Mouse (Mus musculus) erythroid progenitor cell, adult 5-6 weeks (primary cell): Measurements from ENCODE around the gene Lbx2. TPM values are rescaled to one million over a fixed set of nuclear protein-coding genes. Genes with fewer than 3 reads are reported as not detected.

Source experiments
- ATAC-seq: replicated peaks from 2 replicates; pipeline ENCODE4 v1.8.0; 2016; ENCODE audit warnings: moderate number of reproducible peaks, mild to moderate bottlenecking, moderate TSS enrichment, inconsistent platforms; ENCODE audit not compliant: poor library complexity, low FRiP score, severe bottlenecking
- total RNA-seq, 2 experiments: library from RNA; stranded (forward) in 1 of 2; stranded (reverse) in 1 of 2; fragments of 150-400 nt in 1 of 2; fragments of 186-747, 209-891 nt in 1 of 2; gene quantifications; 2 replicates each; pipeline versions ENCODE4 v1.2.3 to v1.2.4; 2015 to 2017; ENCODE audit warnings: low replicate concordance in 2 of 2

The Lbx2 gene
- total RNA-seq (2015; ENCODE audit: low replicate concordance) (not detected in 2 replicates), total RNA-seq (2017; ENCODE audit: low replicate concordance) (not detected in 2 replicates)

- ATAC-seq, result no peak
Measured at GRCm38 (mm10) chr6:83086121-83087035, at the start of gene Lbx2. TSS of gene Lbx2 (plus strand) at chr6:83086367.

- no peak for ATAC-seq
Measured at GRCm38 (mm10) chr6:83037188-83037587, 49.0 kb upstream of the Lbx2 start.

- ATAC-seq, result peak; percentile 96
Measured at GRCm38 (mm10) chr6:83038496-83039012, 47.6 kb upstream of the Lbx2 start.

GRCm38 (mm10) chr6:83040601-83041000 is 45.6 kb upstream of the Lbx2 start:
- ATAC-seq, result no peak

GRCm38 (mm10) chr6:83043561-83043960 is 42.6 kb upstream of the Lbx2 start:
- ATAC-seq, result no peak

GRCm38 (mm10) chr6:83043993-83044392 is 42.2 kb upstream of the Lbx2 start:
- ATAC-seq, result no peak

- ATAC-seq, result no peak
Measured at GRCm38 (mm10) chr6:83044742-83045141, 41.4 kb upstream of the Lbx2 start.

- no peak for ATAC-seq
Measured at GRCm38 (mm10) chr6:83049367-83049766, 36.8 kb upstream of the Lbx2 start.

GRCm38 (mm10) chr6:83053136-83053960 is 32.8 kb upstream of the Lbx2 start:
- peak; percentile 48 for ATAC-seq

GRCm38 (mm10) chr6:83054074-83054851 is 31.9 kb upstream of the Lbx2 start, which contains the start of gene Aup1:
TSS of gene Aup1 (plus strand) at chr6:83054521.
- ATAC-seq, result peak; percentile 86

- peak; percentile 7; the same call in 1 of the 2 replicates for ATAC-seq
Measured at GRCm38 (mm10) chr6:83054871-83055431, 31.2 kb upstream of the Lbx2 start, which contains the start of gene Htra2. TSS of gene Htra2 (minus strand) at chr6:83055273.

- no peak for ATAC-seq
Measured at GRCm38 (mm10) chr6:83057790-83058189, 28.4 kb upstream of the Lbx2 start, which contains the start of gene Dqx1. TSS of gene Dqx1 (plus strand) at chr6:83057844.

GRCm38 (mm10) chr6:83058725-83059124 is 27.4 kb upstream of the Lbx2 start:
- ATAC-seq, result no peak

GRCm38 (mm10) chr6:83065995-83066394 is 20.2 kb upstream of the Lbx2 start:
- ATAC-seq, result no peak

GRCm38 (mm10) chr6:83066441-83066840 is 19.7 kb upstream of the Lbx2 start:
- no peak for ATAC-seq

- no peak for ATAC-seq
Measured at GRCm38 (mm10) chr6:83068221-83068620, 17.9 kb upstream of the Lbx2 start.

GRCm38 (mm10) chr6:83068706-83069487 is 17.3 kb upstream of the Lbx2 start:
- ATAC-seq, result no peak
